Mouse (Mus musculus): Measurements from ENCODE around the gene Sh3gl1.
A peak's percentile ranks its signal among the peaks of the same experiment; 100 is the strongest.

Gene Sh3gl1

DNA sequence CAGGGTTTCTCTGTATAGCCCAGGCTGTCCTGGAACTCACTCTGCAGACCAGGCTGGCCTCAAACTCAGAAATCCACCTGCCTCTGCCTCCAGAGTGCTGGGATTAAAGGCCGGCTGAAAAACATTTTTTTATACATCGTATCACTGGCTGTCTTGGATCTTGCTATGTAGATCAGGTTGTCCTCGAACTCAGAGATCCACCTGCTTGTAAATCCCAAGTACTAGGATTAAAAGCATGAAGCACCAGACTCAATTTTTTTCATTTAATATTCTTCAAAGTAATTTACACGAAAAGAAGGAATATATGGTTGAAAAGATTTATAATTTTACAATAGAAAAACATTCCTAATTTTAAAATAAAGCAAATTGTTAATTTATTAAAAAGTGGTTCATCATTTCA is 2.9 kb upstream of the Sh3gl1 start:
- DNase-seq, result no peak

DNA sequence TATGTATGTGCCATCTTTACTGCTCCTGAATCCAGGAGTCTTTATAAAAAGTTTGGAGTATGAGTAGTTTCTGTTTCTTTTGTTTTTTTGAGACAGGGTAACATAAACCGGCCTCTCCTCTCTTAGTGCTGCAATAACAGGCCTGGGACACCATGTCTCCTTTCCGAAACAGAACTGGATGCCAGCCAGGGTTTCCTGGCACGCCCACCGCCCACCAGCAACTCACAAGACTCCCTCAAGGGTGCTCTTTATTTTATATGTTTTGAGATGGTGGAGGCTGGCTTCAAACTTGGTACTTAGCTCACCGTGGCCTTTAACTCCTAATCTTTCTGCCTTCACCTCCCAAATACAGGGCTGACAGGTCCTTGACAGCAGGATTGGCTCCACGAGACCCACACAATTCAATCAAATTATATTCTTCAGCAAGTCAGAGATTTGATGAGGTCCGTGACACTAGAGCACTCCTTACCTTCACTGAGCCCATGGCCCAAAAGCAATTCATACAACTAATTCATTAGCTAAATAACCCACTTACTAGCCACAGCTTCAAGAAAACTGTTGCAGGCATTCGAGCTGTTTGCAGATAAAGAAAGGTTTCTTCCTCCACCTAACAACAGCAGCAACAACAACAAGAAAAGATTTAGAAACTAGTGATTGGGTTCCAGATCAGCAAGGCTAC is 2.3 kb upstream of the Sh3gl1 start:
- no peak for DNase-seq

DNA sequence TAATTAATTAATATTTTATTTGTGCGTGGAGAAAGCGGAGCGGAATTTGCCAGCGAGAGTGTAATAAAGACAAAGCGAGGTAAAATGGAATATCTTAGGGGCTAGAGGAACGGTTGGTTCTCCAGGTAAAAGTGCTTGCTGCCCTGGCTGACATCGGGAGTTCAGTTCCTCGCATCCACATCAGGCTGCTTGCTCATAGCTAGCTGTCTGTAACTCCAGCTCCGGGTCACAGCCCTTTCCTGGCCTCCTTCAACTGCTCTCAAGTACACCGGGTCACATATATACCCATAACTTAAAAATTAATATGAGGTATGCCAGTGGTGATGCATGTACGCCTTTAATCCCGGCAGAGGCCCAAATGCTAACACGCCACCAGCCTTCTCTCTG is 459 bp upstream of the Sh3gl1 start:
- no peak for DNase-seq

DNA sequence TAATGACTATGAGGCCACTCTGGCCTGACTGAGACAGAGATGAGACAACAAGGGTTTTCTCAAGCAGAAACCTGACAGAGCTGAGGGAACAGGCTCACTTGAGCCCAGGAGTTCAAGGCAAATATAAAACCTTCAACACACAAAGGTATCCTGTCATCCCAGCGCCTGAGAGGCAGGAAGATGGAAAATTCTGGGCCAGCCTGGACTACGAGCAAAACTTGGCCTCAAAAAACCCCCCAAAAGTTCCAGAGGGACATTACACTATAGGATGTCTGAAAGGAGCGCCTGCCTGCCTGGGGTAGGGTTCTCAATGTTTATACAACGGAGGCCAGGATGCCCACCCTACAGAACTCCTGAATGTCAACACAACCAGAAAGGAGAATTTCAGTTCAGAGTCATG is 1.2 kb downstream of the Sh3gl1 start:
- no peak for DNase-seq

DNA sequence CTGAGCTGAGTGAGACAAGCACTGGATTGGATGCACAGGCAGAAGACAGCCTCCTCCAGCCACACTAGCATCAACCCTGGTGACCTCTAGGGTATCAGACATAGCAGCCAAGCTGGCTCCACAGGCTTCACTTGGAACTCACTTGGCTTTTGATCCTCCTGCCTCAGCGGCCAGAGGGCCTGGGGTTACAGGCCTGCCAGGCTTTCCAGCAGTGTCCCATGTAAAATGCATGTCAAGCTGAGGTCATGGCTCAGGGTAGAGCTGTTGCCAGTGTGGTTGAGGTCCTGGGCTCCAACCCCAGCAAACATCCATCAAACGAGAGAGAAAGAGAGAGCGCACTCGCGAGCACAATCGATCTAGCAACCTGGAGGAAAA is 1.7 kb downstream of the Sh3gl1 start:
- DNase-seq, result no peak

DNA sequence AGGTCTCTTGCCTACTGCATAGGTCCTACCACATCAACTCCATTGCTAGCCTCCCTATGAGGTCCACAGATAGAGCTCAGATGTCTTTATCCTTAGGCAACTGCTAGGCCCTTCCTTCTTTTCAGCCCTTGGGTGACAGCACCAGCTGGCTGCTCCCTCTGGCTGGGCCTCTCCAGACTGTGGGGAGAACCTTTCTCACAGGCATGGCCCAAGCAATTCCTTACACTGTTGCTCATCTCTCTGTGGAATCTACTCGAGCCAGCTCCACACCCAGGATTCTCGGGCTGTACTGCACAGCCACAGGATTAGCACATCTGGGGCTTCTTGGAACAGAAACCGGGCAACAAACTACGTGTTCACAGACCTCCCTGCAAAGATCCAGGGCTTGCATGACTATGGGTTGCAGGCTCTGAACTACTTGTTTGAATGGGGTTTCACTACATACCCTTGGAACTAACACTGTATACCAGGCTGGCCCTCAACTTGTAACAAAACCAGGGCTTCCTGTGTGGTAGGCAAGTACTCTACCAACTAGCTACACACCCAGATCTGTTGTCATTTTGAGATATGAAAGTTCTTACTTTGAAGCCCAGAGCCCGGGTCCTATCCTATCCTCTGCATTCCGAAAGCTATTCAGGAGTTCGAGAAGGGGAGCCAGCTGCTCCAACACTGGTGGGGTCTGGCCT is 2.3 kb downstream of the Sh3gl1 start:
- DNase-seq, result no peak

DNA sequence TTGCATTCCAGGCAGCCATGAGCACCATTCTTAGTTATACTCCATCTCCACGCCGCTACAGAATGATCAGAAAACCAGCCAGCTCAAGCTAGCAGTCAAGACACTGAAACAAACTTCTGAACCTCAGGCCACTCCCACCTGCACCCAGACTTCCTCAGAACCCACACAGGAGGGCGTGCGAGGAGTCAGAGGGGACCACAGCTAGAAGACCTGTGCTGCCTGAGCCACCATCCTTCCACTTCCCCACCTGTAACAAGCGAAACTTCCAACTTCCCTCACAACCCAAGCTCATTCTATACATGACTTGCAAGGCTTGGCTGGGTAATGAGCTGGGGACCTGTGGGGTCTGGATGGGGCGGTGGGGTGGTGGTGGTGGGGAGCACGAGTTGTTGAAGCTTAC is 3.6 kb downstream of the Sh3gl1 start:
- no peak for DNase-seq

DNA sequence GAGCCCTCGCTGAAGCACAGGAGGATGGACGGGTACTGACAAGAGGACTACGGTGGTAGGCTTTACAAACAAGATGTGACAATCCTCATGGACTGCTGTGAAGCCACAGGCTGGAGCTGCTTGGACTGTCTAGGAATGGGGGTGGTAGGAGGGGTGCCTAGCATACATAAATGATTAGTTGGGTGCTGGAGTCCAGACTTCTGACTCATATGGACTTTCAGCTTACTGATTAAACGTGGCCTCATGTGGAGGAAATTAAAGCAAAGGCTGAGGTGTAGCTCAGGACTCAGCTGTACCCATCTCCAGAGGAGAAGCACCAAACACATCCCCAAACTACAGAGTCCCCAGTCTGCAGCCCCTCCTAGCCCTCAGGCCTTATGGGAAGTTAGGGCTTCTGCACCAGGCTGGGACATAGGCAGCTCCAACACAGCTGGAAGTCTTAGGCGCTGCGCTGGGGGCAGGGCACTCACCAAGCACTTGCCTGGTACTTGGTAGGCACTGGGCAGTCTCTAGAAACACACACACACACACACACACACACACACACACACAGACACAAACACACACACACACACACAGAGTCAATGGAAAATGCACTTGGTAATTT is 4.2 kb downstream of the Sh3gl1 start:
- DNase-seq, result no peak

DNA sequence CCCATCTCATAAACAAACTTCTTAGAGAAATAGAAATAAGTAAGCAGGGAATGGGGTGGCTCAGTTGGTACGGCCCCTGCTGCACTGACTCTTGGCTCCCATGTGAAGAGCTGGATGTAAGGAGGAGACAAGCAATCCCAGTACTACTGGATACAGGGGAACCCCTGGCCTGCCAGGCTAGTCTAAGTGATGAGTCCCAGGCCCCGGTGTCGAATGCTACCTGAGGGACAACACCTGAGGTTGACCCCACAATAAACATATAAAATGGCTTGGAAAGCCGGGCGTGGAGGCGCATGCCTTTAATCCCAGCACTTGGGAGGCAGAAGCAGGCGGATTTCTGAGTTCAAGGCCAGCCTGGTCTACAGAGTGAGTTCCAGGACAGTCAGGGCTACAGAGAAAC is 5.0 kb downstream of the Sh3gl1 start:
- DNase-seq, result no peak

DNA sequence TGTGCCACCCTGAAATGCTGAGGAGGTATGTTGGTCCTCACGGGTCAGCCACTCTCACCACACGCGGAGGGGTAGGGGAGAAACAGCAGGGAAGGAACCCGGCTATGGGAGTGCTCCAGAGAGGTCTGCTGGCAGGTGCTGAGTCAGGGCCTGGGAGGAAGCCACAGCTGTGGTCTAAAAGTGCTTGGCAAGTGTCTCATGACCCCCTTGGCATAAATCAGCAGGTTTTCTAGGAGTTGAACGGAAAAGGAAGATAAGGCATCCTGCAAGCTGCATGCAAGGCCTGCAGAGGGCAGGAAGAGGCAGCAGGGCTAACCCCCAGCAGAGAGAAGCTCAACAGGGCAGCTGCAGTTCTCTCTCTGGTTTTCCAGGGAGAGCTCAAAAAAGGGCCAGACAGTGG is 5.5 kb downstream of the Sh3gl1 start:
- peak; percentile 79 for DNase-seq

DNA sequence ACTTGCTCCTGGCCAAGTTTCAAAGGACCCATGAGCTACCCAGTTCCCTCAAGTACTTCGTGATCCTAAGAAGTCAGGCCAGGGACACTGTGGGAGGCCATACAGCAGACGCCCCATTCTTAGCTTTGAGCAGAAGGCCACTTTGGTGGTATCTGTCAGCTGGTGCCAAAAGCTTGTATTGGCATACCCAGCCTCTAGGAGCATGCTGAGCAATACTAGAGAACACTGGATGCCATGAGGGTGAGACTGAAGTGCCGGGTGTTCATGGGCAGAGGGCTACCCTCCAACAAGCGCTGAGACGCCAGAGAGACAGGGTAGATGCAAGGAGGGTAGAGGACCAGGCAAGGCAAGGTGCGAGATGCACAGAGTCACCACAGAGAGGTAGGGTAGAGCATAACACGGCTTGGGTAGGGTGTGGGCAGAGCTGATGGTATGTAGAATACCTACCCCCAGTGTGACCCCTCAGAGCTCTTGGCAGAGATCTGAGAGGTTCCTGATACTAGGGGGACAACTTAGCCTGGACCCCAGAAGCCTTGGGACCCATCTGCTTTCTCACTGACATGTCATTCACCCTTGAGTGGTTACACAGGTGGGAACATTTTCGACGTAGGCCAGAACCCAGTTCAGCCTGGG is 6.1 kb downstream of the Sh3gl1 start:
- no peak for DNase-seq

DNA sequence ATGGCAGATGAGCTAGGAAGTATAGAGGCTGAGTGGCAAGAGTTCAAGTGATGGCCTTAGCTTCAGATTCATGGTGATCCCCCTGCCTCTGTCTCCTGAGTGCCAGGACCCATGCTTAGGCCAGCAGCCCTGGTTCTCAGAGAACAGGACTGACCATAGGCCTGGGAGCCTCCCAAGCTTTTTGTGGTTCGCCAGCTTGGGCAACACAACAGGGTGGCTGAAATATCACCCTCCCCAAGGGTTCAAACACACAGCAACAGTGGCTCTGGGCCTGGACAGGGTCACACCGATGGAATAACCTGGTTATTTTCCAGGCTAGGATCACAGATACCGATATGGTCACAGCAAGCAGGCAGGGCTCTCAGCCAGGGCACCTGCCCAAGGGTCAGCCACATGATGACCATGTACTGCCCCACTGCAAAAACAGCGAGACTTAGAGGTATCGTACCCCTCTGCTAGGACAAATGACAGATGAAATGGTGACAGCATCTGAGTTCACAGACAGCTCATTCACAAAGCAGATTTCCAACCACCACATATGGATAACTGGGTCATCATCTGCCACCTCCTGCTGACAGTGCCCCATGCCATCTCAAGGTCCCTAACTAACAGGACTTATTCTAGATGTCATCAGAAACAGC is 8.5 kb downstream of the Sh3gl1 start:
- DNase-seq, result no peak

DNA sequence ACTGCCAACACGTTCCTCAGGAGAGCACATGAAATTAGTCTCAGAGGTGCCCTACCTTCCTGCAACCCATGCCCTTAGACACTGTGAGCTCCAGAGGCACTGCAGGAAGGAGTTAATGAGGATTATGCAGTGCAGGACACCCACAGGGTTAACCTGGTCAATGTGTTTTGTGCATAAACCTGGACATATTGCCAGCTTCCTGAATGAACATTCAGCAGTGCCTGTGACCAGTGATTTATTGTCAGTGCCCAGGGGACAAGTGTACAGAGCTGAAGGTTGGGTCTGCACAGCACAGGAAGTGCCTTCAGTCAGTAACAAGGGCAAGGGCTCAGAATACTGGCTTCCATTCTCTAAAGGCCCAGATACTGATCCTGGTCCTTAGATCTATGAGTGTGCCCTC is 9.6 kb downstream of the Sh3gl1 start:
- no peak for DNase-seq

DNA sequence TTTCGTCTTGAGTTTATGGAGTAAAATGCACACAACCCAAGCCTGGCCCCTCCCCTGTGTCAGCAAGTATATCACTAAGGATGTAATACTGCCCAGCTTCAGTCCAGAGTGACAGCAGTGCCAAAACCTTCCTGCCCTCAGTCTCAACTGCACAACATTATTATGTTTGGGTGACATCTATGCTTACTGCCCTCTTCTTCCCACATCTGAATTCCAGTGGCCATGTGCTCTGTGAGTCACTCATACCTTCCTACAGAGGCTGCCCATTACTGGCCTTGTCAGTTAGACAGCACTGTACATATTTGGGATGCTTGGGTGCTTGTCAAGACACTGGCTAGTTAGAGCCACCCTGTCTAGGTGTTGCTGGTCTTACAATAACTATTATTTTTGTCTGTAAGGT is 10.1 kb downstream of the Sh3gl1 start:
- no peak for DNase-seq

DNA sequence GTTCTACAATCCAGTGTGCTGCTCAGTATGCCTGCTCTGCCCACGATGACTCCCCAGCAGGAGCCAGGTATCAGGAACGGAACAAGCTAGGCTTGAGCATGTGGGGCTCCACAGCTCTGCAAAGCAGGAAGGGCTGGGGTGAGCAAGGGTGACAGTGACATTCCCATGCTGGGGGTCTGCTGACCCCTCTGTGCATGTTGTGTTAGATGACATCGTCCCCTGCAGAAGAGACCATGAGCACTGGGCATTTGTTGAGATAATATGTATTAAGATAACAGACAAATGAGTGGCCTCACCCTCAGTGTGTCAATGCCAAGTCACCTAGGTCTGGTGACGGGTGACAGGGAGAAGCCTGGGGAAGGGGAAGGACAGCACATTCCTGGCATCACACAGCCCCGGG is 11.5 kb downstream of the Sh3gl1 start:
- peak; percentile 5 for DNase-seq

DNA sequence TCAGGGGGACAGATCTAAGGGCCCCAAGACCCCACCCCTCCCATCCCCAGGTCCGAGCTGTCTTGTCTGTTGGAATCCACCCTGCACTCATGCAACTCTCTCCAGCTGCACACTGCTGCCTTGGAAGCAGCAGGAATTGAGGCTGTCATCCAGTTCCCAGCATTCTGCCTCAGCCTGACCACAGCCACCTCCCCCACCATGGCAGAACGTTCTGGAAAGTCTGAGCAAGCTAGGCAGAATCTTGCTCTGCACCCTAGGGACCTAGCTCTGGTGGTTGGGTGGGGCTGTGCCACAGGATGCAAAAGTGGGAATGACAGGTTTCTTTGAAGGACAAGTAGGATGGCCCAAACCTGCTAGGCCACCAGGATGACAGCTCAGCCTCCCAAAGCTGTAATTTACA is 12.0 kb downstream of the Sh3gl1 start:
- DNase-seq, result peak; percentile 11

DNA sequence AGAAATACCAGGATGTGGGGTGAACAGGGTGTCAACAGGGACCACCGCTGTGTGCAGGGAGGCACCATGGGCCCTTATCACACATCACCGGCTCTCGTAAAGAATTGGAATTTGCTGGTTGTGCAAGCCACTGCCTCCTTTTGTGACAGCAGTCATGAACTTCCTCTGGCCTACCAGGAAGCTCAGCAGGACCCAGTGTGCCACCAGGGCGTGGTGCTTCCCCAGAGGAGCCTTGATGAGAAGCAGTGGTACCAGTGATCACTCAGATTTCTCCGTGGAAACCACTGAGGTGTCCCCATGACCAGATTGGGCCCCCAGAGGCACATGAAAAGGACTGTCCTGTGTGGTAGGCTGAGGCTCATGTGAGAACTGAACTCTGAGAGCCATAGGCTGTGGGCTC is 13.0 kb downstream of the Sh3gl1 start:
- DNase-seq, result no peak

DNA sequence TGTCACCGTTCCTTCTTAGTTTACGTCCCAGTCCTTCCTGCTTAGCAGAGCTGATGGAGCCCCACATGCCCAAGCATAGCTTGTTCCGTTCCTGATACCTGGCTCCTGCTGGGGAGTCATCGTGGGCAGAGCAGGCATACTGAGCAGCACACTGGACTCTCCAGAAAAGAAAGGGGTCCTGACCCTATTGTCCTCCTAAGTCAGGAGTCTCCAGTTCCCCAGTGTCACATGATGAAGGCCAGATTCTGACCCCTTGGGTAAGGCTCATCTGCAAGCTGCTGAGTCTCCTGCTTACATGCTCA is 13.5 kb downstream of the Sh3gl1 start:
- no peak for DNase-seq

DNA sequence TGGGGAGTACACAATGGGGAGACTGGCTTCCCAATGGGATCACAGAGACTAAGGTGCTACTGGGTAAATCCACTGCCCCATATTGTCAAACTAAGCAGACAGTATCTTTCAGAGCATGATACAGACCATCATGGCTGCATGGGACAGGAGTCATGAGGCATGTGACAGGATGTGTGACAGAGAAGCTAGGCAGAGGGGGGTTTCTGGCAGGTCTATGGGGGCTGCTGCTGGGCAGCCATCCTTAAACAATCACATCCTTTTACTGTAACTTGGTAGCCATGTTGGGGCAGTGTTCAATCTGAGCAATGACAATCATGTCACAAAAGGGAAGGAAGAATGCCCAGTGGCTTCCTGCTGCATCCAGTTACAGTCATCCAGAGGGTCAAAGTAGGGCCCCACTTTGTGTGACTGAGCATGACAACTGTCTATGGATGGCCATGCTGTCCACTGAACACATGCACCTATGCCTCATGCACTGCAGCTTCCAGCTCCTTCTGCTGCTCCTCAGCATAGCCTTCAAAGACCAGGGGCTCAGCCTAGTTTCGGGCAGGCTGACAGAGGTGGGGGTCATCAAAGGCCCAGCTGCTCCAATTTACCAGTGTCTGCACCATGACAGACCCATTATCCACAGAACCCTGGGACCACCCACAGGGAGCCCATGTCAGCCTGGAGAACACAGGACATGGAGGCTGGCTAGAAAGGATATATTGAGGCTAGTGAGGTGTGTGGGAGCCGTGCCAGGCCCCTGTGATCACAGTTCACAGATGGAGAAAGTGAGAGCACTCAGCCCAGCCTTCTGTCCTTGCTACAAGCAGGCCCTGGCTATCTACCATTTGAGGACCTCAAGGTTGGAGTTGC is 14.1 kb downstream of the Sh3gl1 start:
- DNase-seq, result no peak

DNA sequence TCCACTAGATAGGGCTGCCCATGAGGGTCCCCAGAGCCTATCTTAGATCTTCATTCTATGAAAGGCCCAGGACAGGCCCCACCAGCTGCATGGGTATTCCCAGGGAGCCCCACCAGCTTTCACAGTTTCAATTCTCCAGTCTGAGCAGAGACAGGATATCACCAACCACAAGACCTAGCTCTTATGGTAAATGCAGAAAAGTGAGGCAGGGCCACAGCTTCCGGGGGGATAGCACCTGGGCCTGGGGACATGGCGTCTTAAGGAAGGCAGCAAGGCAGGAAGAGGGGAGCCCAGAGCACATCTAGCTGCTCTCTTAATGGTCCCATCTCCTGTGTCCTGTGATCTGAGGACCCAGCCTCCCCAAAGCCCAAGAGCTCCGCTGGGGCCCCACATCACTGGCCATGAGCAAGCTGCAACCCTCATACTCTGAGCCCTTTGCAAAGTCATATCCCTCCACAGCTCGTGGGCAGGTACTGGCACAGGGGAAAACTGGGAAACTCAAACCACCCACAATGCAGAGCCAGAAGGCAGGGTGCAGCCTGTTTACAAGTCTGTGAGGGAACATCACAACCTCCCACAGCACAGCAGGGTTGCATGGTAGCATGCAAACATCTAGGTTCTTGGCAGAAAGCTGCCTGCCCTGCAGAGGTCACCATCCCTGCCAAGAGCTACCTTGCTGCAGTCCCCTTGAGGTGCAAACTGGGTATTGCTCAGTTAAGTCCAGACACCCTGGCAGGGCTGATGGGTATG is 15.1 kb downstream of the Sh3gl1 start:
- DNase-seq, result no peak

DNA sequence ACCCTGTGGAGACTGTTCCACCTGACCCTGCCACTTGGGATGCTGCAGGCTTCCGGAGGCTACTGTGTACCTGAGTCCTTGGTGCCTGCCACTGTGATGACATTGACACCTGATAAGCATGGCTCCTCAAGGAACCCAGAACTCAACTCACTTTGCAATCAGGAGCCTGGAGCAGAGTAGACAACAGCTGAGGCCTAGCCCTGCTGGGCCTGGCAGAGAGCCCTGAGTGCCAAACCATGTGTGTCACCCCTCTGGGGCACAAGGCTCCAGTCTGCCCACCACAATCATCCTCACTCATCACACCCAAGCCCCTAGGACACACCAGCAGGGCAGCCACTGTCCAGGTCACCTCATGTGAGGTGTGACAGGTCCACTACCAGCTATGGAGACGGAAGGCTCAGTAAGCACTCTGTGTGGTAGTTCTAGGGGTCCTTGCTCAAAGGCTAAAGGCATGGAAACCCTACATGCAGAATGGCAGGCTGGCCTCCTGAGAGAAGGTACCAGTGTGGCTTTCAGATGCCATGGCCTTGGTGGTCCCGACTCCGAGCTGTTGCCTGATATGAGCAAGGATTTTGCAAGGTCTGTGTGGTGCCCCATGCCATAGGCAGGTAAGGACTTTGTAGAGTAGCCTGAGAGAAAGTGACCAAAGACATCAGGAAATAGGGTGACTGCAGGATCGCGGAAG is 15.9 kb downstream of the Sh3gl1 start:
- no peak for DNase-seq

All from kidney, postnatal 10 days (tissue).